Mouse (Mus musculus) brain, embryonic 14.5 days (tissue): ENCODE data around the gene Pbp2.

Experiments used
- CTCF ChIP-seq: fragments of 200-500 bp; IDR thresholded peaks from 2 replicates; pipeline ENCODE4 v1.5.1; 2012; ENCODE audit warnings: inconsistent platforms, mild to moderate bottlenecking, moderate library complexity, borderline replicate concordance; ENCODE audit not compliant: insufficient read depth, insufficient read length; ENCODE audit errors: extremely low read depth
- POLR2A ChIP-seq: fragments of 200-500 bp; IDR thresholded peaks from 2 replicates; pipeline ENCODE4 v1.6.1; 2012; ENCODE audit warnings: mild to moderate bottlenecking, inconsistent platforms, borderline replicate concordance; ENCODE audit not compliant: poor library complexity, insufficient read depth, insufficient read length, severe bottlenecking; ENCODE audit errors: extremely low read depth

DNA sequence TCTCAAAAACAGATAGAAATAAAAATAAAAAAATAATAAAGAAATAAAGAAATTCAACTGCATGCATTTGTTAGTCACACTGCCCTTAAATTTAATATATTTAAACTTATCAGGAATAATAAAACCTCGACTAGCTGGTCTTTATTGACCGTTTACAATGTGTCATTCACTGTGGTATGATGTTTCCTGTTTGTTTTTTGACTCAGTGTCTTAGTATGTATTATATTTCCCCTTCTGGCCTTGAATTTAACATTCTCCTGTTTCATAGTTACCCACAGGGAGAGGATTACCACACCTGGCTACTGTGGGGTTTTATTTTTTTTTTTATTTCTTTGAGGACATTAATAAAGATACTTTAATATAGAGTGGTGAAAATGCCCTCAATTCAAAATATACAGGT is 47.6 kb downstream of the Pbp2 start:
- TF ChIP-seq CTCF (no peak), POLR2A (no peak)
